Mouse (Mus musculus) lung, postnatal 0 days (tissue): ENCODE data around the gene Arhgef17. TPM values are rescaled to one million over a fixed set of nuclear protein-coding genes. Genes with fewer than 3 reads are reported as not detected.
A peak's percentile ranks its signal among the peaks of the same experiment; 100 is the strongest.

Experiments
- ATAC-seq: fragments of 200-750 bp; cut with Nextera tagmentation; 2 replicates; pipeline ENCODE4 v1.8.0; 2017; ENCODE audit warnings: moderate library complexity
- DNase-seq: peaks from one replicate; pipeline ENCODE4 v3.0.0-alpha.2; 2016; ENCODE audit warnings: low spot score
- H3K27ac ChIP-seq: fragments of 300-500 bp; sonication (generic); 2 replicates; pipeline ENCODE4 v1.5.1; 2014; ENCODE audit warnings: antibody characterized with exemption, mild to moderate bottlenecking, low read length, mixed read lengths
- H3K27me3 ChIP-seq: fragments of 300-500 bp; sonication (generic); replicated peaks from 2 replicates; pipeline ENCODE4 v1.6.1; 2014; ENCODE audit warnings: low read length, mixed read lengths; ENCODE audit not compliant: insufficient read depth
- H3K36me3 ChIP-seq: fragments of 300-500 bp; sonication (generic); 2 replicates; pipeline ENCODE4 v1.6.1; 2014; ENCODE audit warnings: low read length, mixed read lengths; ENCODE audit not compliant: insufficient read depth
- H3K4me1 ChIP-seq: fragments of 300-500 bp; sonication (generic); 2 replicates; pipeline ENCODE4 v1.6.1; 2014; ENCODE audit warnings: antibody characterized with exemption, low read depth, low read length, mixed read lengths; ENCODE audit not compliant: insufficient read depth
- H3K4me2 ChIP-seq: fragments of 300-500 bp; sonication (generic); replicated peaks from 2 replicates; pipeline ENCODE4 v1.6.1; 2014; ENCODE audit warnings: low read depth, mild to moderate bottlenecking, low read length, moderate library complexity, mixed read lengths
- H3K4me3 ChIP-seq: fragments of 300-500 bp; sonication (generic); 2 replicates; pipeline ENCODE4 v1.5.1; 2014; ENCODE audit warnings: low read depth, low read length
- H3K9ac ChIP-seq: fragments of 300-500 bp; sonication (generic); replicated peaks from 2 replicates; pipeline ENCODE4 v1.6.1; 2014; ENCODE audit warnings: low read depth, mild to moderate bottlenecking
- H3K9me3 ChIP-seq: fragments of 300-500 bp; sonication (generic); 2 replicates; pipeline ENCODE4 v1.6.1; 2016; ENCODE audit warnings: low read length, mixed read lengths
- CTCF ChIP-seq: IDR thresholded peaks from 2 replicates; pipeline ENCODE4 v1.5.1; 2016; ENCODE audit warnings: antibody characterized with exemption, mild to moderate bottlenecking
- EP300 ChIP-seq: IDR thresholded peaks from 2 replicates; pipeline ENCODE4 v1.6.1; 2016; ENCODE audit warnings: antibody characterized with exemption, mild to moderate bottlenecking, control low read depth
- WGBS: fragments of 180-500 bp; shearing (Covaris S2); extraction: QIAGEN DNeasy Blood & Tissue Kit; methylation state at CpG from one replicate; pipeline ENCODE4 v1.1.7; 2014; 5-methylcytosine and 5-hydroxymethylcytosine counted together
- polyA plus RNA-seq: library from polyadenylated mRNA; unstranded; fragments of >200 nt; fragmentation: Nextera tagmentation; extraction: Ambion mirVana; gene quantifications from 2 replicates; pipeline ENCODE4 v1.2.1, GENCODE M21; 2015

Gene Arhgef17
- polyA plus RNA-seq, 1 experiment from 2014 or later = 5.8 TPM

GRCm38 (mm10) chr7:100876771-100877170 lies 55.1 kb downstream of the Arhgef17 start:
- H3K27me3 ChIP-seq = no peaks in the 10 kb centered on the region
- DNase-seq = no peak
- 79% methylated on average over 9 of the region's 9 CpGs for WGBS
- no peak overlapping the region for H3K27ac ChIP-seq
- peaks cover 63% of the 10 kb centered on the region for H3K36me3 ChIP-seq
- H3K9me3 ChIP-seq = no peaks in the 10 kb centered on the region
- no peak overlapping the region for H3K9ac ChIP-seq
- no peak overlapping the region for H3K4me2 ChIP-seq
- H3K4me1 ChIP-seq = no peaks in the 10 kb centered on the region
- TF ChIP-seq EP300 (no peak), CTCF (no peak)
- H3K4me3 ChIP-seq = no peak overlapping the region
- ATAC-seq = no peak

DNA sequence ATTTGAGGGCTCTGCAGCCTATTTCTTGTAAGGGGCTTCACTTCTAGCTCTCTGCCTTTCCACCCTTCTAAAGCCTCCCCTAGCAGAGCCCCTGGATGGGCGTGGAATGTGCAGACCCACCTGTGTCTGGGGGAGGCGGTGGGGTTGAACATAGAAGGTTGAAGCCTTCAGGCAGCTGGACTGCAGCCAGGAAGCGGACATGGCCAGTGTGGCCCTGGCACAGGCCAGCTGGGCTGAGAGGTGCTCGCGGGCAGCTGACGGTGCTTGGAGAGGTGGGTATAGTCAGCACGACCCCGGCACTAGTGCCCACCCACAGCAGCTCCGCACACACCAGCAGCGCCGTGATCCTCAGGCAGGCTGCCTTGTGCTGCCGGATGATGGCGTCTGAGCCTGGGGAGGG lies 55.6 kb downstream of the Arhgef17 start:
- Histone ChIP-seq H3K9ac (no peak overlapping the region), H3K27me3 (no peaks in the 10 kb centered on the region), H3K4me2 (no peak overlapping the region), H3K9me3 (no peaks in the 10 kb centered on the region), H3K27ac (0 out of 2 replicates have a peak overlapping the region, but pooled peaks have one; percentile 6), H3K36me3 (peaks cover 58% of the 10 kb centered on the region), H3K4me3 (no peak overlapping the region), H3K4me1 (no peaks in the 10 kb centered on the region)
- no peak for DNase-seq
- 65% methylated on average over 13 of the region's 13 CpGs for WGBS
- ATAC-seq = no peak
- TF ChIP-seq CTCF = no peak
- TF ChIP-seq EP300 = no peak

GRCm38 (mm10) chr7:100875822-100876221 lies 56.1 kb downstream of the Arhgef17 start:
- DNase-seq (no peak), ATAC-seq (peak; percentile 45)
- Histone ChIP-seq H3K27me3 (no peaks in the 10 kb centered on the region), H3K9me3 (no peaks in the 10 kb centered on the region), H3K9ac (no peak overlapping the region), H3K36me3 (peaks cover 55% of the 10 kb centered on the region), H3K4me3 (no peak overlapping the region), H3K4me1 (no peaks in the 10 kb centered on the region), H3K4me2 (no peak overlapping the region), H3K27ac (0 out of 2 replicates have a peak overlapping the region, but pooled peaks have one; percentile 6)
- TF ChIP-seq EP300 (0 out of 2 replicates have a peak, but pooled peaks have one; percentile 27), CTCF (no peak)
- 36% methylated on average over 1 of the region's 1 CpGs for WGBS

- no peaks in the 10 kb centered on the region for H3K27me3 ChIP-seq
- H3K9me3 ChIP-seq = no peaks in the 10 kb centered on the region
- peaks cover 32% of the 10 kb centered on the region for H3K36me3 ChIP-seq
- H3K4me1 ChIP-seq = no peaks in the 10 kb centered on the region
- H3K4me3 ChIP-seq = no peak overlapping the region
- no peak for DNase-seq
- H3K4me2 ChIP-seq = no peak overlapping the region
- no peak for ATAC-seq
- no peak overlapping the region for H3K9ac ChIP-seq
- H3K27ac ChIP-seq = no peak overlapping the region
- TF ChIP-seq CTCF = no peak
- TF ChIP-seq EP300 = no peak
- 91% methylated on average over 13 of the region's 13 CpGs for WGBS
These were observed 58.7 kb downstream of the Arhgef17 start for GRCm38 (mm10) chr7:100873197-100873596.

GRCm38 (mm10) chr7:100871892-100872291 lies 60.0 kb downstream of the Arhgef17 start:
- DNase-seq (no peak), ATAC-seq (no peak)
- H3K4me1 ChIP-seq = no peaks in the 10 kb centered on the region
- H3K4me3 ChIP-seq = no peak overlapping the region
- 60% methylated on average over 5 of the region's 5 CpGs for WGBS
- peaks cover 19% of the 10 kb centered on the region for H3K36me3 ChIP-seq
- TF ChIP-seq CTCF (no peak), EP300 (no peak)
- H3K9me3 ChIP-seq = no peaks in the 10 kb centered on the region
- no peak overlapping the region for H3K27ac ChIP-seq
- no peak overlapping the region for H3K4me2 ChIP-seq
- H3K9ac ChIP-seq = no peak overlapping the region
- H3K27me3 ChIP-seq = no peaks in the 10 kb centered on the region

DNA sequence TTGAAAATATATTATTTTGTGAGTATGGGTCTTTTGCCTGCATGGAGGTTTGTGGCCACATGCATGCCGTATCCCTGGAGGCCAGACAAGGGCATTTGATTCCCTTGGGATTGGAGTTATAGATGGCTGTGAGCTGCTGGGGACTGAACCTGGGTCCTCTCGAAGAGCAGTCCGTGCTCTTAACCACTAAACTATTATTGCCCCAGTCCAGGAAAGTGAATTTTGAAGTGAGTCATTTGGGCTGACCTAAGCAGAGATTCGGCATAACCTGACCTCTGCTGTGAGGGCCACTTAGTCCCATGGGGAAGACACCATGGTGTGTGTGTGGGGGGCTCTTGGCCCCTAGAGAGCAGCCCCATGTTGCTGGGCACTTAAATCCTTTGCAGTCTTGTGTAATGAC lies 60.6 kb downstream of the Arhgef17 start:
- TF ChIP-seq CTCF = no peak
- Histone ChIP-seq H3K4me2 (no peak overlapping the region), H3K27ac (no peak overlapping the region), H3K4me1 (no peaks in the 10 kb centered on the region), H3K4me3 (no peak overlapping the region), H3K36me3 (peaks cover 16% of the 10 kb centered on the region), H3K9me3 (no peaks in the 10 kb centered on the region), H3K27me3 (no peaks in the 10 kb centered on the region), H3K9ac (no peak overlapping the region)
- 91% methylated on average over 4 of the region's 4 CpGs for WGBS
- ATAC-seq (no peak), DNase-seq (no peak)
